Mouse (Mus musculus): Measurements from ENCODE around the gene Txndc2.
"Not testable (repeated sequence)": the region's sequence is repeated elsewhere in the genome, so short reads cannot be mapped to it uniquely, and the experiment has no call there.

The Txndc2 gene

GRCm38 (mm10) chr17:65656076-65656475, 14.1 kb upstream of the Txndc2 start:
- DNase-seq (ENCODE audit: low spot score): no peak

- no peak for DNase-seq (ENCODE audit: low spot score)
Observed at GRCm38 (mm10) chr17:65655608-65656007, 13.6 kb upstream of the Txndc2 start.

GRCm38 (mm10) chr17:65650598-65650997, 8.6 kb upstream of the Txndc2 start:
- DNase-seq (ENCODE audit: low spot score): no peak

- DNase-seq (ENCODE audit: low spot score): no peak
Observed at GRCm38 (mm10) chr17:65649175-65649493, 7.2 kb upstream of the Txndc2 start.

GRCm38 (mm10) chr17:65648371-65649174, 6.6 kb upstream of the Txndc2 start:
- peak; percentile 43 for DNase-seq (ENCODE audit: low spot score)

- DNase-seq (ENCODE audit: low spot score): no peak
Observed at GRCm38 (mm10) chr17:65647961-65648360, 6.0 kb upstream of the Txndc2 start.

- DNase-seq (ENCODE audit: low spot score): peak; percentile 64
Observed at GRCm38 (mm10) chr17:65647226-65647625, 5.3 kb upstream of the Txndc2 start.

GRCm38 (mm10) chr17:65643579-65643978, 1.6 kb upstream of the Txndc2 start:
- DNase-seq (ENCODE audit: low spot score): no peak

GRCm38 (mm10) chr17:65643051-65643521, 1.1 kb upstream of the Txndc2 start:
- no peak for DNase-seq (ENCODE audit: low spot score)

- DNase-seq (ENCODE audit: low spot score): no peak
Observed at GRCm38 (mm10) chr17:65642578-65642991, 617 bp upstream of the Txndc2 start.

GRCm38 (mm10) chr17:65639144-65639543, 2.8 kb downstream of the Txndc2 start:
- no peak for DNase-seq (ENCODE audit: low spot score)

- DNase-seq (ENCODE audit: low spot score): no peak
Observed at GRCm38 (mm10) chr17:65635715-65636360, 6.1 kb downstream of the Txndc2 start.

- DNase-seq (ENCODE audit: low spot score): no peak
Observed at GRCm38 (mm10) chr17:65629943-65630342, 12.0 kb downstream of the Txndc2 start.

GRCm38 (mm10) chr17:65628823-65629532, 13.0 kb downstream of the Txndc2 start:
- DNase-seq (ENCODE audit: low spot score): not testable (repeated sequence)

GRCm38 (mm10) chr17:65626301-65626700, 15.7 kb downstream of the Txndc2 start:
- DNase-seq (ENCODE audit: low spot score): no peak

- no peak for DNase-seq (ENCODE audit: low spot score)
Observed at GRCm38 (mm10) chr17:65625563-65625962, 16.4 kb downstream of the Txndc2 start.

GRCm38 (mm10) chr17:65623130-65623529, 18.8 kb downstream of the Txndc2 start:
- DNase-seq (ENCODE audit: low spot score): no peak

- DNase-seq (ENCODE audit: low spot score): no peak
Observed at GRCm38 (mm10) chr17:65618431-65618830, 23.5 kb downstream of the Txndc2 start.

- no peak for DNase-seq (ENCODE audit: low spot score)
Observed at GRCm38 (mm10) chr17:65615678-65616077, 26.3 kb downstream of the Txndc2 start.

- DNase-seq (ENCODE audit: low spot score): no peak
Observed at GRCm38 (mm10) chr17:65614431-65614830, 27.5 kb downstream of the Txndc2 start.

- peak; percentile 99 for DNase-seq (ENCODE audit: low spot score)
Observed at GRCm38 (mm10) chr17:65613463-65614412, 28.2 kb downstream of the Txndc2 start, which contains the start of gene Vapa. Vapa (minus strand) TSS chr17:65613555.

- DNase-seq (ENCODE audit: low spot score): no peak
Observed at GRCm38 (mm10) chr17:65613142-65613462, 28.9 kb downstream of the Txndc2 start.

All from ovary, postnatal 36 days (tissue).